Mouse (Mus musculus) kidney, embryonic 16.5 days (tissue): ENCODE data around the gene Tmod1. TPM values are rescaled to one million over a fixed set of nuclear protein-coding genes. Genes with fewer than 3 reads are reported as not detected.

Source experiments
- ATAC-seq: fragments of 200-750 bp; cut with Nextera tagmentation; 2 replicates; pipeline ENCODE4 v1.8.0; 2017; ENCODE audit warnings: moderate TSS enrichment; ENCODE audit not compliant: low FRiP score, low TSS enrichment
- H3K27ac ChIP-seq: fragments of 300-500 bp; sonication (generic); 2 replicates; pipeline ENCODE4 v1.5.1; 2014; ENCODE audit warnings: low read length
- H3K27me3 ChIP-seq: fragments of 300-500 bp; sonication (generic); 2 replicates; pipeline ENCODE4 v1.6.1; 2014; ENCODE audit warnings: low read length, control low read depth, mixed read lengths; ENCODE audit not compliant: insufficient read depth
- H3K36me3 ChIP-seq: fragments of 300-500 bp; sonication (generic); 2 replicates; pipeline ENCODE4 v1.6.1; 2014; ENCODE audit warnings: low read length, control low read depth, mixed read lengths; ENCODE audit not compliant: insufficient read depth
- H3K4me1 ChIP-seq: fragments of 300-500 bp; sonication (generic); 2 replicates; pipeline ENCODE4 v1.6.1; 2014; ENCODE audit warnings: low read length, control low read depth, mixed read lengths; ENCODE audit not compliant: insufficient read depth
- H3K4me2 ChIP-seq: fragments of 300-500 bp; sonication (generic); replicated peaks from 2 replicates; pipeline ENCODE4 v1.6.1; 2014; ENCODE audit warnings: low read depth, low read length
- H3K4me3 ChIP-seq: fragments of 300-500 bp; sonication (generic); 2 replicates; pipeline ENCODE4 v1.5.1; 2014; ENCODE audit warnings: mild to moderate bottlenecking, low read length
- H3K9ac ChIP-seq: fragments of 300-500 bp; sonication (generic); replicated peaks from 2 replicates; pipeline ENCODE4 v1.6.1; 2014; ENCODE audit warnings: low read length
- H3K9me3 ChIP-seq: fragments of 300-500 bp; sonication (generic); 2 replicates; pipeline ENCODE4 v1.6.1; 2016; ENCODE audit warnings: low read length, control low read depth
- WGBS: fragments of 180-500 bp; shearing (Covaris S2); extraction: QIAGEN DNeasy Blood & Tissue Kit; methylation state at CpG from one replicate; pipeline ENCODE4 v1.1.7; 2014; 5-methylcytosine and 5-hydroxymethylcytosine counted together
- polyA plus RNA-seq: library from polyadenylated mRNA; unstranded; fragments of >200 nt; fragmentation: Nextera tagmentation; extraction: Ambion mirVana; gene quantifications from 2 replicates; pipeline ENCODE4 v1.2.1, GENCODE M21; 2015

Gene Tmod1
- polyA plus RNA-seq, 1 experiment from 2014 or later: 6.3 TPM

- no peak overlapping the region for H3K4me3 ChIP-seq
- H3K36me3 ChIP-seq: no peaks in the 10 kb centered on the region
- no peak overlapping the region for H3K4me2 ChIP-seq
- peaks cover 3% of the 10 kb centered on the region; the same call in 1 of the 2 replicates for H3K9me3 ChIP-seq
- H3K9ac ChIP-seq: no peak overlapping the region
- H3K27me3 ChIP-seq: no peaks in the 10 kb centered on the region
- H3K4me1 ChIP-seq: no peaks in the 10 kb centered on the region
- WGBS: 61% methylated on average over 4 of the region's 4 CpGs
- no peak overlapping the region for H3K27ac ChIP-seq
- no peak for ATAC-seq
Measured at GRCm38 (mm10) chr4:46047971-46048370, 9.2 kb downstream of the Tmod1 start.

- no peak for ATAC-seq
- peaks cover 3% of the 10 kb centered on the region; the same call in 1 of the 2 replicates for H3K9me3 ChIP-seq
- no peaks in the 10 kb centered on the region for H3K4me1 ChIP-seq
- H3K27ac ChIP-seq: no peak overlapping the region
- H3K4me3 ChIP-seq: no peak overlapping the region
- no peaks in the 10 kb centered on the region for H3K36me3 ChIP-seq
- no peak overlapping the region for H3K9ac ChIP-seq
- 80% methylated on average over 7 of the region's 7 CpGs for whole genome bisulfite sequencing
- H3K27me3 ChIP-seq: no peaks in the 10 kb centered on the region
- no peak overlapping the region for H3K4me2 ChIP-seq
Measured at GRCm38 (mm10) chr4:46048418-46048817, 9.7 kb downstream of the Tmod1 start.

GRCm38 (mm10) chr4:46053323-46054107, 14.8 kb downstream of the Tmod1 start:
- Histone ChIP-seq H3K27ac (no peak overlapping the region), H3K9me3 (peaks cover 10% of the 10 kb centered on the region), H3K36me3 (no peaks in the 10 kb centered on the region), H3K9ac (no peak overlapping the region), H3K4me3 (no peak overlapping the region), H3K4me1 (no peaks in the 10 kb centered on the region), H3K27me3 (no peaks in the 10 kb centered on the region), H3K4me2 (no peak overlapping the region)
- 72% methylated on average over 9 of the region's 9 CpGs for WGBS
- ATAC-seq: no peak; the same call in 1 of the 2 replicates

- Histone ChIP-seq H3K4me1 (no peaks in the 10 kb centered on the region), H3K4me3 (no peak overlapping the region), H3K27ac (no peak overlapping the region), H3K27me3 (no peaks in the 10 kb centered on the region), H3K4me2 (no peak overlapping the region), H3K36me3 (no peaks in the 10 kb centered on the region), H3K9me3 (peaks cover 10% of the 10 kb centered on the region), H3K9ac (no peak overlapping the region)
- 76% methylated on average over 5 of the region's 5 CpGs for WGBS
- ATAC-seq: no peak
Measured at GRCm38 (mm10) chr4:46056163-46056562, 17.4 kb downstream of the Tmod1 start.

- peaks cover 20% of the 10 kb centered on the region for H3K4me1 ChIP-seq
- H3K9ac ChIP-seq: no peak overlapping the region
- peaks cover 7% of the 10 kb centered on the region for H3K9me3 ChIP-seq
- H3K27me3 ChIP-seq: no peaks in the 10 kb centered on the region
- whole genome bisulfite sequencing: 79% methylated on average over 12 of the region's 12 CpGs
- no peak overlapping the region for H3K27ac ChIP-seq
- no peak for ATAC-seq
- no peak overlapping the region for H3K4me3 ChIP-seq
- H3K36me3 ChIP-seq: no peaks in the 10 kb centered on the region
- no peak overlapping the region for H3K4me2 ChIP-seq
Measured at GRCm38 (mm10) chr4:46061259-46061962, 22.7 kb downstream of the Tmod1 start.

- WGBS: 85% methylated on average over 4 of the region's 4 CpGs
- H3K9ac ChIP-seq: no peak overlapping the region
Measured at GRCm38 (mm10) chr4:46063841-46064240, 25.1 kb downstream of the Tmod1 start.

GRCm38 (mm10) chr4:46064263-46064662, 25.5 kb downstream of the Tmod1 start:
- ATAC-seq: no peak
- H3K27ac ChIP-seq: no peak overlapping the region

More at GRCm38 (mm10) chr4:46063841-46064240, 25.1 kb downstream of the Tmod1 start:
- Histone ChIP-seq H3K36me3 (no peaks in the 10 kb centered on the region), H3K4me1 (peaks cover 28% of the 10 kb centered on the region), H3K9me3 (no peaks in the 10 kb centered on the region), H3K27me3 (no peaks in the 10 kb centered on the region), H3K27ac (no peak overlapping the region), H3K4me3 (no peak overlapping the region), H3K4me2 (no peak overlapping the region)
- no peak for ATAC-seq

GRCm38 (mm10) chr4:46064961-46065360, 26.2 kb downstream of the Tmod1 start:
- H3K9me3 ChIP-seq: no peaks in the 10 kb centered on the region
- H3K4me3 ChIP-seq: no peak overlapping the region
- peaks cover 30% of the 10 kb centered on the region for H3K4me1 ChIP-seq
- H3K36me3 ChIP-seq: no peaks in the 10 kb centered on the region
- no peak overlapping the region for H3K27ac ChIP-seq
- H3K9ac ChIP-seq: no peak overlapping the region
- no peak overlapping the region for H3K4me2 ChIP-seq
- no peaks in the 10 kb centered on the region for H3K27me3 ChIP-seq
- ATAC-seq: no peak
- 59% methylated on average over 3 of the region's 3 CpGs for WGBS

More at GRCm38 (mm10) chr4:46064263-46064662, 25.5 kb downstream of the Tmod1 start:
- Histone ChIP-seq H3K27me3 (no peaks in the 10 kb centered on the region), H3K4me1 (peaks cover 28% of the 10 kb centered on the region), H3K9ac (no peak overlapping the region), H3K4me2 (no peak overlapping the region), H3K4me3 (no peak overlapping the region), H3K36me3 (no peaks in the 10 kb centered on the region), H3K9me3 (no peaks in the 10 kb centered on the region)
- WGBS: 38% methylated on average over 8 of the region's 8 CpGs

GRCm38 (mm10) chr4:46065695-46066340, 27.1 kb downstream of the Tmod1 start:
- no peak overlapping the region for H3K9ac ChIP-seq
- no peaks in the 10 kb centered on the region for H3K36me3 ChIP-seq
- no peak overlapping the region for H3K27ac ChIP-seq
- ATAC-seq: peak; percentile 20; the same call in 1 of the 2 replicates
- H3K4me2 ChIP-seq: no peak overlapping the region
- H3K27me3 ChIP-seq: no peaks in the 10 kb centered on the region
- 44% methylated on average over 8 of the region's 8 CpGs for WGBS
- H3K9me3 ChIP-seq: no peaks in the 10 kb centered on the region
- peaks cover 35% of the 10 kb centered on the region for H3K4me1 ChIP-seq
- H3K4me3 ChIP-seq: no peak overlapping the region
